29 mouse cellular contexts compared by ENCODE assay signal in genomic region chr16:18781810-18782209, GRCm38 (mm10). TPM values are rescaled to one million over a fixed set of nuclear protein-coding genes. Genes with fewer than 3 reads are reported as not detected.
DNase-seq lines count a peak whose midpoint lies in the region; ATAC-seq and TF ChIP-seq lines count a peak whose summit lies in the region.
"Had no signal": no experiment of that assay in that cellular context is flagged by ENCODE, and none has a peak within 500 bp of the region (broad histone marks: within the 10 kb centered on the region; RNA-seq: fewer than 3 reads in every experiment).

No protein-coding gene starts in this region.

- peak; percentile 43 for DNase-seq in gastrocnemius, adult 2 months
- no peak for DNase-seq in gastrocnemius, postnatal 10 days
- DNase-seq in kidney, postnatal 25 days: no peak
- DNase-seq in kidney, postnatal 0 days (ENCODE audit: low spot score): peak; percentile 85
- DNase-seq in kidney, adult 9 months: no peak
- DNase-seq: adrenal gland, postnatal 10 days; adrenal gland, postnatal 36 days; B cell, adult 2 months; cerebellum, adult 18-20 months; cerebellum, adult 9-10 months; cerebellum, postnatal 14 days; gastrocnemius, postnatal 14 days; heart, adult 18-20 months; heart, postnatal 14 days; heart, postnatal 4 days had no signal

- no peak for TF ChIP-seq CTCF in gastrocnemius, adult 2 months (IDR thresholded peaks at IDR 0.05)
- no peak for TF ChIP-seq CTCF in kidney, postnatal 0 days (IDR thresholded peaks at IDR 0.05; ENCODE audit: low read depth)

- H3K4me3 ChIP-seq in gastrocnemius, adult 2 months: no peak overlapping the region
- no peak overlapping the region for H3K4me3 ChIP-seq in kidney, embryonic 14.5 days (ENCODE audit: low read length)
- H3K4me3 ChIP-seq in kidney, postnatal 0 days (replicated peaks; ENCODE audit: low read depth, low read length): no peak overlapping the region
- H3K4me3 ChIP-seq: forebrain, embryonic 12.5 days; forebrain, embryonic 15.5 days; heart, embryonic 12.5 days; heart, embryonic 15.5 days had no signal

- no peak overlapping the region for H3K27ac ChIP-seq in gastrocnemius, adult 2 months
- peak overlapping the region; percentile 65; the same call in 1 of the 2 replicates for H3K27ac ChIP-seq in kidney, embryonic 14.5 days (ENCODE audit: low read depth, low read length)
- 0 out of 2 replicates have a peak overlapping the region, but pooled peaks have one; percentile 1 for H3K27ac ChIP-seq in kidney, postnatal 0 days
- H3K27ac ChIP-seq: forebrain, embryonic 12.5 days; forebrain, embryonic 15.5 days; heart, embryonic 15.5 days; hindbrain, embryonic 14.5 days; hindbrain, postnatal 0 days had no signal

- intact Hi-C loops in gastrocnemius, adult 2 months (cut with DNase I): no loop called here

- 55% methylated on average over 10 of the region's 10 CpGs for WGBS in kidney, embryonic 14.5 days
- 57% methylated on average over 10 of the region's 10 CpGs for WGBS in kidney, postnatal 0 days

- peaks cover 25% of the 10 kb centered on the region for H3K27me3 ChIP-seq in kidney, embryonic 14.5 days (ENCODE audit: control insufficient read depth, insufficient read depth, low read length)
- H3K27me3 ChIP-seq in kidney, postnatal 0 days (ENCODE audit: insufficient read depth, low read length): 0 out of 2 replicates have a peak, but pooled peaks cover 7% of the 10 kb centered on the region
- H3K27me3 ChIP-seq: CH12.LX had no signal

- H3K9me3 ChIP-seq in kidney, embryonic 14.5 days (ENCODE audit: control insufficient read depth, low read length): no peaks in the 10 kb centered on the region
- no peaks in the 10 kb centered on the region for H3K9me3 ChIP-seq in kidney, postnatal 0 days (replicated peaks; ENCODE audit: low read length)
- H3K9me3 ChIP-seq: forebrain, embryonic 12.5 days; forebrain, embryonic 15.5 days; G1E; heart, embryonic 12.5 days; heart, embryonic 15.5 days had no signal

- H3K4me2 ChIP-seq in kidney, embryonic 14.5 days (replicated peaks; ENCODE audit: low read depth, low read length): no peak overlapping the region
- no peak overlapping the region for H3K4me2 ChIP-seq in kidney, postnatal 0 days (ENCODE audit: low read length)
- H3K4me2 ChIP-seq: forebrain, embryonic 12.5 days; forebrain, embryonic 15.5 days; heart, embryonic 12.5 days; heart, embryonic 15.5 days; hindbrain, embryonic 14.5 days had no signal

- ATAC-seq in kidney, embryonic 14.5 days (ENCODE audit: low FRiP score, low TSS enrichment): peak; percentile 67; the same call in 1 of the 2 replicates
- ATAC-seq in kidney, postnatal 0 days (replicated peaks; ENCODE audit: low FRiP score, low read depth): peak; percentile 38
- ATAC-seq: forebrain, embryonic 15.5 days; hindbrain, postnatal 0 days; inflammation-experienced regulatory T-cells, adult 6 months; Patski had no signal

- H3K4me1 ChIP-seq in kidney, embryonic 14.5 days (ENCODE audit: control insufficient read depth, insufficient read depth, low read length): peaks cover 14% of the 10 kb centered on the region; the same call in 1 of the 2 replicates
- H3K4me1 ChIP-seq in kidney, postnatal 0 days (replicated peaks; ENCODE audit: insufficient read depth, low read length): peaks cover 11% of the 10 kb centered on the region; the same call in 1 of the 2 replicates

- no peak overlapping the region for H3K9ac ChIP-seq in kidney, embryonic 14.5 days (ENCODE audit: low read depth, low read length)
- no peak overlapping the region for H3K9ac ChIP-seq in kidney, postnatal 0 days (ENCODE audit: low read depth, low read length)
- H3K9ac ChIP-seq: forebrain, embryonic 12.5 days; forebrain, embryonic 15.5 days; heart, embryonic 12.5 days; heart, embryonic 15.5 days; hindbrain, embryonic 14.5 days had no signal

- peaks cover 50% of the 10 kb centered on the region for H3K36me3 ChIP-seq in kidney, embryonic 14.5 days (ENCODE audit: control insufficient read depth, insufficient read depth, low read length)
- peaks cover 13% of the 10 kb centered on the region; the same call in 1 of the 2 replicates for H3K36me3 ChIP-seq in kidney, postnatal 0 days (ENCODE audit: insufficient read depth, low read length)
- H3K36me3 ChIP-seq: forebrain, embryonic 15.5 days had no signal

RNA-seq across cellular contexts. Expression of gene Cldn5, which starts 5.2 kb away (rescaled TPM):
- 1 to 10 TPM; 5.0 to 9.5 TPM for total RNA-seq in gastrocnemius, adult 2 months (2021)
- total RNA-seq in gastrocnemius, postnatal 10 days (2021): 10 to 100 TPM; 42.8 to 43.1 TPM
- polyA plus RNA-seq in kidney, embryonic 14.5 days (2014; fragmentation: Nextera tagmentation; extraction: Ambion mirVana): 64.0 and 87.0 TPM in 2 replicates
- polyA plus RNA-seq in kidney, postnatal 0 days (2015; fragmentation: Nextera tagmentation; extraction: Ambion mirVana): 107 and 113 TPM in 2 replicates
- total RNA-seq: CH12.LX, G1E had no signal
- polyA plus RNA-seq: inflammation-experienced regulatory T-cells, adult 6 months; Patski had no signal

RNA-seq across cellular contexts. Expression of gene Ufd1, which starts 29.8 kb away (rescaled TPM):
- 10 to 100 TPM; 43.8 to 50.1 TPM for total RNA-seq in gastrocnemius, adult 2 months (2021)
- total RNA-seq in gastrocnemius, postnatal 10 days (2021): 10 to 100 TPM; 49.2 to 52.9 TPM
- 65.7 and 83.8 TPM in 2 replicates for polyA plus RNA-seq in kidney, embryonic 14.5 days (2014; fragmentation: Nextera tagmentation; extraction: Ambion mirVana)
- polyA plus RNA-seq in kidney, postnatal 0 days (2015; fragmentation: Nextera tagmentation; extraction: Ambion mirVana): 82.3 and 86.1 TPM in 2 replicates

RNA-seq across cellular contexts. Expression of gene Cdc45, which starts 30.0 kb away (rescaled TPM):
- total RNA-seq in gastrocnemius, adult 2 months (2021): 1 to 10 TPM; 2.6 TPM
- 1 to 10 TPM; 4.2 to 5.5 TPM for total RNA-seq in gastrocnemius, postnatal 10 days (2021)
- 62.7 and 63.0 TPM in 2 replicates for polyA plus RNA-seq in kidney, embryonic 14.5 days (2014; fragmentation: Nextera tagmentation; extraction: Ambion mirVana)
- polyA plus RNA-seq in kidney, postnatal 0 days (2015; fragmentation: Nextera tagmentation; extraction: Ambion mirVana): 20.1 and 24.9 TPM in 2 replicates

RNA-seq across cellular contexts. Expression of gene 2510002D24Rik, which starts 54.6 kb away (rescaled TPM):
- 10 to 100 TPM; 15.5 to 21.9 TPM for total RNA-seq in gastrocnemius, adult 2 months (2021)
- total RNA-seq in gastrocnemius, postnatal 10 days (2021): 10 to 100 TPM; 18.3 to 19.6 TPM
- 36.2 and 40.1 TPM in 2 replicates for polyA plus RNA-seq in kidney, embryonic 14.5 days (2014; fragmentation: Nextera tagmentation; extraction: Ambion mirVana)
- polyA plus RNA-seq in kidney, postnatal 0 days (2015; fragmentation: Nextera tagmentation; extraction: Ambion mirVana): 27.5 and 30.5 TPM in 2 replicates

RNA-seq across cellular contexts. Expression of gene Gm28539, which starts 54.6 kb away (rescaled TPM):
- 1 to 10 TPM in 1 of 2 experiments, under 1 TPM in 1; 0.38 to 1.1 TPM for total RNA-seq in gastrocnemius, adult 2 months (2021)
- 1 to 10 TPM; 4.8 to 5.5 TPM for total RNA-seq in gastrocnemius, postnatal 10 days (2021)
- polyA plus RNA-seq in kidney, embryonic 14.5 days (2014; fragmentation: Nextera tagmentation; extraction: Ambion mirVana): not detected in 2 replicates
- not detected in 2 replicates for polyA plus RNA-seq in kidney, postnatal 0 days (2015; fragmentation: Nextera tagmentation; extraction: Ambion mirVana)
- total RNA-seq: G1E; heart, postnatal 14 days; hindbrain, postnatal 0 days had no signal
- polyA plus RNA-seq: embryonic facial prominence, embryonic 11.5 days; embryonic facial prominence, embryonic 14.5 days; forebrain, embryonic 12.5 days; forebrain, embryonic 15.5 days; G1E; heart, embryonic 12.5 days; heart, embryonic 15.5 days; hindbrain, embryonic 11.5 days; hindbrain, embryonic 14.5 days; hindbrain, postnatal 0 days; inflammation-experienced regulatory T-cells, adult 6 months had no signal

Comparison
In these comparisons a context has a peak if more than half of its experiments do, and no peak if none do; other contexts are left out.
1. DNase-seq: peak in gastrocnemius, adult 2 months (single experiment) and kidney, postnatal 0 days (single experiment); none in gastrocnemius, postnatal 10 days (single experiment), kidney, postnatal 25 days (0 of 2) and kidney, adult 9 months (single experiment).
2. RNA of gene Cldn5, which starts 5.2 kb away (total RNA-seq): 42.8 to 43.1 TPM in gastrocnemius, postnatal 10 days; 5.0 to 9.5 TPM in gastrocnemius, adult 2 months; every median in the first group is over 4 times any median in the second.